Mouse (Mus musculus): Measurements from ENCODE around the gene Aldoart2. TPM values are rescaled to one million over a fixed set of nuclear protein-coding genes. Genes with fewer than 3 reads are reported as not detected.

The Aldoart2 gene
- polyA plus RNA-seq (2012): not detected in 2 replicates

DNA sequence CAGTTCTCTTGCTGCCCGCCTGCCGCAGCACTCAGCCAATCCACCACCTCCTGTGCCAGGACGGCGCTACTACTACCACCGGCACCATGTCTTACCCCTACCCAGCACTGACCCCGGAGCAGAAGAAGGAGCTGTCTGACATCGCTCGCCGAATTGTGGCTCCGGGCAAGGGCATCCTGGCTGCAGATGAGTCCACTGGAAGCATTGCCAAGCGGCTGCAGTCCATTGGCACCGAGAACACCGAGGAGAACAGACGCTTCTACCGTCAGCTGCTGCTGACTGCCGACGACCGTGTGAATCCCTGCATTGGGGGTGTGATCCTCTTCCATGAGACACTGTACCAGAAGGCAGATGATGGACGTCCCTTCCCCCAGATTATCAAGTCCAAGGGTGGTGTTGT is at the start of gene Aldoart2:
Aldoart2 (plus strand) TSS at position 34 of the 400 bp plus-strand sequence.
- TF ChIP-seq GATA1 (IDR thresholded peaks at IDR 0.05; ENCODE audit: low read length): no peak

DNA sequence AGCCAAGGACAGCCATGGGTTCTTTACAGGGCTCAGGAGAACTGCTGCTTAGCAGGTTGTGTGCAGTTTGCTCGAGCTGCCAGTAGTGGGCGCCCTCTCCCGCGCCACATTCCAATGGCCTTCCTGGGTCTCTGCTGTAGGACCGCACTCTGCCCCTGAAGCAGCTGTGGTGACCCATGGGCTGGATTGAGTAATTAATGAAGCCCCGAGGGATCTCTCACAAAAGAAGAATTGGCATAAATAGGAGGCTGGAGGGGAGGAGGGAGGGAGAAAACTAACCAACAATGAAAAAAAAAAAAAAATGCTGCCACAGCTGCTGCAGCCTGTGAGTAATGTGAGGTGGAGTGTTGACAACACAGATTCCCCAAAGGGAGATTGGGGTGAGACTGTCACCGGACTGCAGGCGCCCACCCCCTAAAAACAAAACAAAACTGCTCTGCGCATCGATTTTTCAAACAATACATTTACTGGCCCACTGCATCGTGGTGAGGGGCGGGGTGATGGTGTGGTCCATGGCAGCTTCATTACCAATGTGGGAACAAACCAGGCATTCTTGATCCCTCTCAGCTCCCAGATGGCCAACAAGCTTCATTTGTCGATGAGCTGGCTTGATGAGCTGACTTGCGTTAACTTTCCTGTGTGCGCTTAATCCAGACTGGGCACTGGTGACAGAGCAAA is 46.8 kb upstream of the Aldoart2 start:
- no peak for TF ChIP-seq GATA1 (IDR thresholded peaks at IDR 0.05; ENCODE audit: low read length)

DNA sequence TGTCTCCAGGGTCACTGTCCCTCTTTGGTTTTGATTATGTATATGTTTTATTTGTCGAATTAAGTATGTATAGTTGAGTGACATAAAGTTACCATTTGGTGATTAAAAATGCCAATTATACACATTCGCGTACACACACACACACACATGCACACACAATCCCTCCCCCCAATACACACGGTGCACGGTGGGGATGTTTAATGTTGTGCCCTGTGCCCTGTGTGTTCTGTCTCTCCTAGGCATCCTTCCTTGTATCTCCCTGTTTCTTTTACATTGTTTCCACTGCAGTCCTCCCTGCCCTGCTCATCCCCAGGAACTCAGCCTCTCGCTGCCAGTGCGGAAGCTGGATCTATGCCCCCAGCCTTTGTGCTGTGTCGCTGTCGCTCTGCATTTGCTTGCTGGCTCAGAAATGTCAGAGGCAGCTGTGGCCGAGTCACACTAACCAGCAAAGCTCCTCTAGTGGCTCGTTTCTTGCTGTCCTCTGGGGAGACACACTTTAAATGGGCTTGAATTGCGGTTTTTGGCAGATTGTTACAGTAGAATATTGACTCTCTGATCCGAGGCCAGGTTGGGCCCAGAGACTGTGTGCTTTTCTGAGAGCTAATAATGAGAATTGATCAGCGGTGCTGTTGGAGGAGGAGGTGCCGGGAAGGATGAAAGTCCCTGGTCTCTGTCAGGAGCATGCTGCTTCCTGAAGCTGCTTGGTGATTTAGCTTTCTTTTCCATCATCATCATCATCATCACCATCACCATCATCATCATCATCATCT is 37.9 kb upstream of the Aldoart2 start:
- TF ChIP-seq GATA1 (IDR thresholded peaks at IDR 0.05; ENCODE audit: low read length): no peak

DNA sequence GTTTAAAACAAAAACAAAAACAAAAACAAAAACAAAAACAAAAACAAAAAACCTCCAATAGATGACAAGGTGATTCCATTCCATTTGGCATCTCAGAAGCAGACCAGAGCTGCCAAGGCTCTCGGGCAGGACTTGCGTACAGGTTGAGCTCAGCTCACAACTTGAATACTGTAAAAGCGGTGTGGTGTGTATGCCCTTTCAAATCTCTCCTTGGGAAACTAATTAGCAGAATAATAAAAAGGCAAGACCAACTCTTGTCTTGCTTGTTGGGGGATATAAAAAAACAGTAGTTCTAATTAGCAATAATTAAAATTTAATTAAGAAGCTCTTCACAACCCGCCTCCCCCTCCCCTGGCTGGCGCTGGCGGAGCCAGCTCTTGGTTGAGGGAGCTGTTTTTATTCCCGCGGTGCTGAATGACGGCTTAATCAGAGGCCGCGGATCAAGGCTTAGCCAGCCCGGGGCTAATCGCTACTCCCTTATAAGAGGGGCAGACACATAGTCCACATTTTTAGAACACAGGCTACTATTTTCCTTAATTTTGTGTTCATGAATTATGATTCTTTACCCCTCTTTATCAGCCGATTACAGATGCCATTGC is 28.4 kb upstream of the Aldoart2 start:
- TF ChIP-seq GATA1 (IDR thresholded peaks at IDR 0.05; ENCODE audit: low read length): no peak

DNA sequence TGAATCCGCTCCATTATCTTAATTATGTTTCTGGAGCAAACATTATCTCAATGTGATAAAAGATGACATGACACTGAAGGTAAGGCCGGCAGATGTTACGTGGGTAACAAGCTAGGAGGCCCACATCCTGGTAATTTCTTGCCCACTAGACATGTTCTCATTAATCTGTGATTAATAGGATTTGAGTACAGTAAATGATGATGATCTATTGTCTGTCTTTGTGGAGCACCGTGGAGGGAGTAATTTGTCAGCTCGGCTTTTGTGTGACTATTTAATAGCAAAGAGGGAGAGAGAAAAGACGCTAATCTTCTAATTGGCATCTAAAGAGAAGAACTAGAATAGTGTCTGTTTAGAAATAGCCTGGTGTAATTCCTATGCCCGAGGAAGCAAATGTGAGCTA is 27.3 kb upstream of the Aldoart2 start:
- no peak for TF ChIP-seq GATA1 (IDR thresholded peaks at IDR 0.05; ENCODE audit: low read length)

DNA sequence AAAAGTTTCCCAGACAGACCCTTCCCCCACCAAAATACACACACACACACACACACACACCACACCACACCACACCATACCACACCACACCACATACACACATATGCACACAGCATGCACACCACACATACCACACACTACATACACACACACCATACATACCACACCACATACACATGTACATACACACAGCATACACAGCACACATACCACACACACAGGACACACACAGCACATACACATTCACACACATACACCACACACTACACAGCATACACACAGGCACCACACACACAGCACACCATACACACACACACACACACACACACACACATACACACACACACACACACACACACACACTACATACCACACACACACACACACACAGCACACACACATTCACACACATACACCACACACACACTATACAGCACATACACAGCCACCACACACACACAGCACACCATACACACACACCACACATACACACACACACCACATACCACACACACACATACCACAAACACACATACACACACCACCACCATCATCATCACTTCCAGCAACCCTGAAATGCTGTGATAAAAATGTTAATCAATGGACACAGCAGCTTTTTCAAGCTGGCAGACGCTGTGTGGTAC is 26.6 kb upstream of the Aldoart2 start:
- no peak for TF ChIP-seq GATA1 (IDR thresholded peaks at IDR 0.05; ENCODE audit: low read length)

DNA sequence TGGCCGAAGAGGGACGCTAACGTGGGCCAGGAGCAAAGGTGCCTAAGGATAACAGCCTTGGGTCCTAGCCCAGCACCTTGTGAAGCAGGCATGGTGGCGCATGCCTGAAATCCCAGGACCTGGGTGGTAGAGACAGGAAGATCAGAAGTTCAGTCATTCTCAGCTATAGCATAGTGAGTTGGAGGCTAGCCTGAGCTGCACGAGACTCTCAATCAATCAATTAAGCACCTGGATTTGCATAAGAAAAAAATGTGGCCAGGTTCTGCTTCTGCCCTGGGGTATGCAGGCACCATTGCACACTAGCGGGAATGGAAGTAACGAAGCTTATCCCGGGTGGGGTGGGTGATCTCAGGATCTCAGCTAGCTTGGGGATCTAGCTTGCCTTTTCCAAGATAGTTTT is 25.9 kb upstream of the Aldoart2 start:
- TF ChIP-seq GATA1 (IDR thresholded peaks at IDR 0.05; ENCODE audit: low read length): no peak

DNA sequence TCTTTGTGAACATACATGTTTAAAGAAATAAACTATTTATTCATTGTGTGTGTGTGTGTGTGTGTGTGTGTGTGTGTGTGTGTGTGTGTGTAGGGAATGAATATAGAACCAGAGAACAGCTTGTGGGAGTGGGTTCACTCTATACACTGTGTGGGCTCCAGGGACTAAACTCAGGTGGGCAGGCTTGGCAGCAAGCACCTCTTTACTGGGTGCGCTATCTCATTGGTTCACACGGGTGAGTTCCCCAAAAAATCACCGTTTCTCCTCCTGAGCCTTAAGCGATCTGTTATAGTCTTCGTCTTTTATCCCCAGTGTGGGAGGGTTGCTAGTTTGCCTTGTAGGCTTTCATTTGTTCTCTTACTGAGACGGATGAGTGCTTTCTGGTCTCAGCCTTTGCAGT is 7.2 kb upstream of the Aldoart2 start:
- TF ChIP-seq GATA1 (IDR thresholded peaks at IDR 0.05; ENCODE audit: low read length): no peak

DNA sequence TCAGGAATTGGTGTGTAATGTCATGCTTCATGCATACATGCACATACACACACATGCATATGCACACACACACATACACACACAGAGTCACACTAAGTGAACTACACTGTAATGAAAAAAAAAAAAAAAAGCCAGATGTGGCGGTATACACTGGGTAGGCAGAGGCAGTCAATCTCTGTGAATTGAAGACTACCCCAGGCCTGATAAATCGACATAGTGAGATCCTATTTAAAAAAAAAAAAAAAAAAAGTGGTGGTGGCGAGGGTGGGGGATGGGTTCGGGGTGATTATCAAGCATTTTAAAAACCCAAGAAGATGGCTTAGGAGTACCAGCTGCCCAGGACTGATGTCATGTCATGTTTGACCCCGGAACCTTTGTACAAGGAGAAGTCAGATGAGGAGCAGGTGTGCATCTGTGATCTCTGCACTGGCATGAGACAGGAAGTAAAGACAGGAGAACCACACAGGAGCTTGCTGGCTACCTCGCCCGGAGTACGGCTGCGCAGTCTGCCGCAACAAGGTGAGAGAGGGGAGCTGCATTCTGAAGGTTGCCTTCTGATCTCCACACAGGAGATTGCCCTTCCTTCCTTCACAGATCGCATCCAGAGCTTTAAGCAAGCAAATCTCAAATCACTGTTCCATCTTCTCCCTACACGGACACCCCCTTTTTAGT is 5.7 kb upstream of the Aldoart2 start:
- no peak for TF ChIP-seq GATA1 (IDR thresholded peaks at IDR 0.05; ENCODE audit: low read length)

DNA sequence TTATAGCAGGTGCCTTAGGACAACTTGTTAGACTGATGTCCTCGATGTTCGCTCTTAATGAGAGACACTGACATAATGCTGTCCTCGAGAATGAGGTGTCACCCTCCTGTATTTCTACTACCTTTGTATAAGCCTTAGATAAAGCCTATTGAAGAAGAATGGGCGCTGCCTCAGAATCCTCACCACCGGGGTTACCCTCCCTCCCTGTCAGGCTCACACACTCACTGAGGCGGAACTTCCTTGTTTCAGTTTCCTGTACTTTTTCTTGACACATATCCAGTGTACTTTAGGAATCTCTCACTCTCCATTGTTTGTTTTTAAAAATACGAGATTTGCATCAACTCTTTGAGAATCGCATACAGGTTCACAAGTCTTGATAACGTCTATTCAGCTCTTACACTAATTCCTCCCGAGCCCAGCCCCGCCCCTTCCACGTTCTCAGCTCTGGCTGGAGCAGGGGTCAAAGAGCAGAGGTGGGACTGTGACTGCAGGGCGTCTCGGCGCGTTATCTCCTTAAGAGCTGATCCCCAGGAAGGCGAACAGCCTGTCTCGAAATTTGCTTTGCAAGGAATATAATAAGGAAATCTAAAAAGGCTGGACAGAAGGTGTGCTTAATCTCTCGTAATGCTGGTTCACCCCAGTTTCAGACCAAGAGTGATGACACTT is 4.9 kb upstream of the Aldoart2 start:
- TF ChIP-seq GATA1 (IDR thresholded peaks at IDR 0.05; ENCODE audit: low read length): no peak

DNA sequence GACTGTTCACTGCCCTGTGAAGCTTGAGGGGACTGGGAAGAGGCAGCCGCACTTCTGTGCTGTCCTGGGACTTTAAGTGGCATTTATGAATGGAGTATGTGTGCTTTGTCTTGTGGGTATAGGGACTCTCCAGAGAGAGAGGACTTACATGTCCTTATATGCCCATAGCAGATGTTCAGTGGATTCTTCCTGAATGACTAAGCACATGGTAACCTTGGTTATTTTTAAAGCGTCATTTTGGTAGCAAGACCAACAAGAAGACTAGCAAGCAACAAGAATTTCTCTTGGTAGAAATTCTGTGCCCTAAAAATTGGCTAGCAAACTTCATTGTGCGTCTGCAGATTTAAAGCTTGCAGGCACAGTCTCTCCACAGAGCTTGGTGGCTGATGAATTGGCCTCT is 1.3 kb upstream of the Aldoart2 start:
- no peak for TF ChIP-seq GATA1 (IDR thresholded peaks at IDR 0.05; ENCODE audit: low read length)

DNA sequence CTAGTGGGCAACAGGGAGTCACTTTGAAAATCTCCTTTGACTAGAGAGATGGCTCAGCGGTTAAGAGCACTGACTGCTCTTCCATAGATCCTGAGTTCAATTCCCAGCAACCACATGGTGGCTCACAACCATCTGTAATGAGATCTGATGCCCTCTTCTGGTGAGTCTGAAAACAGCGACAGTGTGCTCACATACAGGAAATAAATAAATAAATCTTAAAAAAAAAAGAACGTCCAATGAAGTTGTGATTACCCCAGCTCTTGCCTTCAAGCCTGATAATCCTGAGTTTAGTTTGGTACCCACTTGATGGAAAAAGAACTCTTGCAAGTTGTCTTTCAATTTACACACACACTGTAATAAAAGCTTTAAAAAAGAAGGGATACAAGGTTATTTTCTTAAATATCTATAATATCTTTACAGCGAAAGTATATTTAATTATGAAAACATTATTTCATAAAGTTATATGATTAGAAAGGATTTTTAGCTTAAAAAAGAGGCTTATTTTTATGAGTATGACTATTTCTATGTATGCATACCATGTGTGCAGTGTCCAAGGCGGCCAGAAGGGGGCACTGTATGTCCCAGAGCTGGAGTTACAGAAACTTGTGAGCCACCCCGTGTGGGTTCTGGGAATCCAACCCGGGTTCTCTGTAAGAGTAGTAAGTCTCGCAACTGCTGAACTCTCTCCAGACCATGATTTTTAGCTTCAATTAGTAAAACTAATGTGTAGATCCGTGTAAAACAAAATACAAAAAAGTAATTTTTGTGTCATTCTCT is 664 bp upstream of the Aldoart2 start:
- no peak for TF ChIP-seq GATA1 (IDR thresholded peaks at IDR 0.05; ENCODE audit: low read length)

DNA sequence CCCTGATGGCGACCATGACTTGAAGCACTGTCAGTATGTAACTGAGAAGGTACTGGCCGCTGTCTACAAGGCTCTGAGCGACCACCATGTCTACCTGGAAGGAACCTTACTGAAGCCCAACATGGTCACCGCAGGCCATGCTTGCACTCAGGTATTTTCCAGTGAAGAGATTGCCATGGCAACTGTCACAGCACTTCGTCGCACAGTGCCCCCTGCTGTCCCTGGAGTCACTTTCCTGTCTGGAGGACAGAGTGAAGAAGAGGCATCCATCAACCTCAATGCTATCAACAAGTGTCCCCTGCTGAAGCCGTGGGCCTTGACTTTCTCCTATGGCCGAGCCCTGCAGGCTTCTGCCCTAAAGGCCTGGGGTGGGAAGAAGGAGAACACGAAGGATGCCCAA is 828 bp downstream of the Aldoart2 start:
- no peak for TF ChIP-seq GATA1 (IDR thresholded peaks at IDR 0.05; ENCODE audit: low read length)

DNA sequence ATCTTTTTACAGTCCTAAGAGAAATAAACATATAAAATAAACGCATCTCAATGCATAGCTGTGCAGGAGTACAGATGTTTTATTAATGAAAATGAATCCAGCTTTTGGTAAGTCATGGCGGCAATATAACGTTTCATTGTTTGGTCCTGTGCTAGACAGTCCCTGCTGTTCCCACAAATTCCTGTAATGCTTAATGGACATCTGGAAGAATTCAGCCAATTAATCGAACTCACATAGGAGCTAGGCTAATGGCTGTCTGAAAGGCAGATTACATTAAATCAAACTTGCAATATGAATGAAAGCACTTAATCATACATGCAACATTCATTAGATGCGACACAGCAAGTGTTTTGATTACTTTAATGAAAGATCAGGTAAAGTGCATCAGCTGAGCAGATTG is 1.8 kb downstream of the Aldoart2 start:
- TF ChIP-seq GATA1 (IDR thresholded peaks at IDR 0.05; ENCODE audit: low read length): no peak

All from G1E-ER4 (cell line).